20 mouse cellular contexts compared by ENCODE assay signal in genomic region chr1:92183101-92183790, GRCm38 (mm10). TPM values are rescaled to one million over a fixed set of nuclear protein-coding genes. Genes with fewer than 3 reads are reported as not detected.
DNase-seq lines count a peak whose midpoint lies in the region; ATAC-seq and TF ChIP-seq lines count a peak whose summit lies in the region.
"Had no signal": no experiment of that assay in that cellular context is flagged by ENCODE, and none has a peak within 500 bp of the region (broad histone marks: within the 10 kb centered on the region; RNA-seq: fewer than 3 reads in every experiment).

No protein-coding gene starts in this region.

- TF ChIP-seq POLR2A in MEL (IDR thresholded peaks at IDR 0.05; ENCODE audit: control insufficient read depth in 1 of 2, insufficient read depth in 1 of 2, low read depth in 1 of 2, low read length in 2 of 2, poor library complexity in 1 of 2) = no peak
- TF ChIP-seq POLR2A in bone marrow macrophage, adult 2 months (IDR thresholded peaks at IDR 0.05; ENCODE audit: borderline replicate concordance, low read depth, low read length) = no peak

- peak; percentile 39 for DNase-seq in CD4-positive helper T cell, adult 2 months (ENCODE audit: low read depth, low spot score)
- DNase-seq in MEL (ENCODE audit: low read depth, low spot score) (no peak), adipocyte (ENCODE audit: low spot score) (no peak)
- no peak for DNase-seq in adrenal gland, adult 2 months
- DNase-seq in left cerebral cortex, postnatal 36 days (ENCODE audit: low spot score in 2 of 2) = no peak
- DNase-seq: adrenal gland, postnatal 14 days; cerebellum, adult 18-20 months; gastrocnemius, postnatal 25 days; kidney, adult 18-20 months; layer of hippocampus, postnatal 36 days; lung, adult 18-20 months; lung, postnatal 36 days; right cerebral cortex, postnatal 25 days; thymus, postnatal 36 days had no signal

- 72% methylated on average over 5 of the region's 5 CpGs for WGBS in stomach, embryonic 15.5 days

- peak overlapping the region; percentile 13; the same call in 1 of the 2 replicates for H3K9ac ChIP-seq in MEL (ENCODE audit: control insufficient read depth, low read depth, low read length, poor library complexity, severe bottlenecking)
- no peak overlapping the region for H3K9ac ChIP-seq in stomach, embryonic 15.5 days
- H3K9ac ChIP-seq: midbrain, embryonic 15.5 days had no signal

- TF ChIP-seq EP300 in MEL (IDR thresholded peaks at IDR 0.05; ENCODE audit: low read depth in 1 of 2, low read length in 2 of 2) = no peak

- peak overlapping the region; percentile 28; the same call in 1 of the 2 replicates for H3K27ac ChIP-seq in MEL (ENCODE audit: control insufficient read depth, low read depth, low read length)
- H3K27ac ChIP-seq in bone marrow macrophage, adult 2 months (ENCODE audit: insufficient read depth, low read depth, low read length) = peak overlapping the region; percentile 21; the same call in 1 of the 2 replicates
- H3K27ac ChIP-seq in stomach, embryonic 15.5 days = peak overlapping the region; percentile 40; the same call in 1 of the 2 replicates
- H3K27ac ChIP-seq: kidney, postnatal 0 days; midbrain, embryonic 15.5 days had no signal

- H3K27me3 ChIP-seq in MEL (ENCODE audit: control insufficient read depth in 1 of 2, insufficient read depth in 2 of 2, low read length in 2 of 2) = peaks cover 0 to 4% of the 10 kb centered on the region in 2 experiments; a peak in 1 of 4 replicates
- H3K27me3 ChIP-seq in stomach, embryonic 15.5 days (replicated peaks) = no peaks in the 10 kb centered on the region
- H3K27me3 ChIP-seq: midbrain, embryonic 15.5 days had no signal

- no peak for TF ChIP-seq CTCF in MEL (IDR thresholded peaks at IDR 0.05 in 2 of 3, conservative IDR thresholded peaks at IDR 0.05 in 1 of 3; ENCODE audit: control insufficient read depth in 1 of 3, insufficient read depth in 1 of 3, low read depth in 2 of 3, low read length in 3 of 3, poor library complexity in 1 of 3, severe bottlenecking in 1 of 3)
- no peak for TF ChIP-seq CTCF in bone marrow macrophage, adult 2 months (IDR thresholded peaks at IDR 0.05; ENCODE audit: low read depth, low read length)

- no peak overlapping the region for H3K4me2 ChIP-seq in stomach, embryonic 15.5 days
- H3K4me2 ChIP-seq: midbrain, embryonic 15.5 days had no signal

- H3K9me3 ChIP-seq in MEL (replicated peaks; ENCODE audit: insufficient read depth, low read length) = no peaks in the 10 kb centered on the region
- no peaks in the 10 kb centered on the region for H3K9me3 ChIP-seq in stomach, embryonic 15.5 days
- H3K9me3 ChIP-seq: midbrain, embryonic 15.5 days had no signal

- H3K4me1 ChIP-seq in MEL (ENCODE audit: control insufficient read depth in 1 of 2, insufficient read depth in 2 of 2, low read length in 2 of 2) = peaks cover 7 to 9% of the 10 kb centered on the region in 2 experiments; a peak in 3 of 4 replicates
- peaks cover 19% of the 10 kb centered on the region for H3K4me1 ChIP-seq in bone marrow macrophage, adult 2 months (ENCODE audit: control insufficient read depth, insufficient read depth, low read length)
- peaks cover 15% of the 10 kb centered on the region for H3K4me1 ChIP-seq in stomach, embryonic 15.5 days

- H3K4me3 ChIP-seq in MEL (ENCODE audit: control insufficient read depth in 1 of 2, insufficient read depth in 1 of 2, low read depth in 2 of 2, low read length in 2 of 2) = no peak overlapping the region
- H3K4me3 ChIP-seq in bone marrow macrophage, adult 2 months (ENCODE audit: insufficient read depth, low read length) = no peak overlapping the region
- H3K4me3 ChIP-seq in stomach, embryonic 15.5 days (replicated peaks) = no peak overlapping the region
- H3K4me3 ChIP-seq: erythroblast, embryonic 14.5 days; midbrain, embryonic 15.5 days had no signal

- TF ChIP-seq RAD21 in MEL (IDR thresholded peaks at IDR 0.05; ENCODE audit: low read depth, low read length) = no peak

- peaks cover 18% of the 10 kb centered on the region for H3K79me2 ChIP-seq in MEL (ENCODE audit: control insufficient read depth, insufficient read depth, low read length, poor library complexity)

- intact Hi-C loops in left cerebral cortex, postnatal 36 days (cut with DNase I) = no loop called here

- peaks cover 0 to 18% of the 10 kb centered on the region in 2 experiments; a peak in 2 of 4 replicates for H3K36me3 ChIP-seq in MEL (ENCODE audit: control insufficient read depth in 1 of 2, insufficient read depth in 2 of 2, low read length in 2 of 2)
- no peaks in the 10 kb centered on the region for H3K36me3 ChIP-seq in stomach, embryonic 15.5 days
- H3K36me3 ChIP-seq: midbrain, embryonic 15.5 days had no signal

- no peak for ATAC-seq in stomach, embryonic 15.5 days (ENCODE audit: insufficient read depth, low FRiP score, low read depth)
- ATAC-seq: forebrain, embryonic 14.5 days; midbrain, embryonic 15.5 days had no signal

TF ChIP-seq in MEL, 35 proteins besides CTCF, POLR2A, EP300 and RAD21:
- no peak for TF ChIP-seq POLR2AphosphoS5 (IDR thresholded peaks at IDR 0.05; ENCODE audit: borderline replicate concordance, low read depth, low read length)
- TF ChIP-seq MXI1 (IDR thresholded peaks at IDR 0.05; ENCODE audit: low read depth, low read length) = no peak
- TF ChIP-seq JUND (IDR thresholded peaks at IDR 0.05; ENCODE audit: low read depth, low read length) = no peak
- TF ChIP-seq ZMIZ1 (IDR thresholded peaks at IDR 0.05; ENCODE audit: low read depth, low read length) = no peak
- no peak for TF ChIP-seq TBP (IDR thresholded peaks at IDR 0.05; ENCODE audit: low read depth, low read length)
- no peak for TF ChIP-seq ZC3H11A (IDR thresholded peaks at IDR 0.05; ENCODE audit: low read depth, low read length)
- no peak for TF ChIP-seq E2F4 (IDR thresholded peaks at IDR 0.05; ENCODE audit: borderline replicate concordance, low read depth, low read length)
- no peak for TF ChIP-seq CHD1 (IDR thresholded peaks at IDR 0.05; ENCODE audit: low read depth, low read length)
- TF ChIP-seq ETS1 (IDR thresholded peaks at IDR 0.05; ENCODE audit: low read depth, low read length) = no peak
- TF ChIP-seq GABPA (IDR thresholded peaks at IDR 0.05; ENCODE audit: low read depth, low read length) = no peak
- no peak for TF ChIP-seq SIN3A (IDR thresholded peaks at IDR 0.05; ENCODE audit: low read length)
- TF ChIP-seq USF1 (IDR thresholded peaks at IDR 0.05; ENCODE audit: low read depth, low read length) = no peak
- TF ChIP-seq NRF1 (IDR thresholded peaks at IDR 0.05; ENCODE audit: insufficient read depth, low read depth, low read length, poor library complexity, severe bottlenecking) = no peak
- no peak for TF ChIP-seq MEF2A (IDR thresholded peaks at IDR 0.05; ENCODE audit: extremely low read depth, insufficient replicate concordance, low read depth, low read length, poor library complexity, severe bottlenecking)
- no peak for TF ChIP-seq UBTF (IDR thresholded peaks at IDR 0.05; ENCODE audit: borderline replicate concordance, insufficient read depth, low read depth, low read length)
TF ChIP-seq in MEL: peak in this region for 0.

RNA-seq across cellular contexts. Expression of gene Hdac4, which starts 12.3 kb away (rescaled TPM):
- total RNA-seq in MEL (2012; rRNA removed) = 12.3 and 12.6 TPM in 2 replicates
- polyA plus RNA-seq in MEL (2012; ENCODE audit: insufficient read depth in 1 of 2, insufficient read length in 2 of 2, low read depth in 1 of 2, low replicate concordance in 2 of 2, missing spikeins in 1 of 2) = 10 to 100 TPM; 11.0 to 19.5 TPM
- polyA plus RNA-seq in bone marrow macrophage, adult 2 months (2012; ENCODE audit: insufficient read depth, insufficient read length, missing spikeins) = 6.4 and 6.8 TPM in 2 replicates
- polyA plus RNA-seq in stomach, embryonic 15.5 days (2015; fragmentation: Nextera tagmentation; extraction: Ambion mirVana) = 17.3 and 18.2 TPM in 2 replicates
- 10 to 100 TPM; 57.4 to 90.9 TPM for total RNA-seq in adrenal gland, adult 2 months (2021)
- 55.5 and 81.4 TPM in 2 replicates for polyA plus RNA-seq in adrenal gland, adult 2 months (2012; rRNA removed)
- 100 to 1,000 TPM; 105 to 125 TPM for total RNA-seq in left cerebral cortex, postnatal 36 days (2021)
